Mouse (Mus musculus): ENCODE results near the gene Tedc1.
A peak's percentile ranks its signal among the peaks of the same experiment; 100 is the strongest.

Tedc1 gene

GRCm38 (mm10) chr12:113155887-113156539, at the start of gene Tedc1:
Gene Tedc1 (plus strand): TSS chr12:113156421.
- DNase-seq = peak; percentile 99 to 100

GRCm38 (mm10) chr12:113107431-113108124, 48.6 kb upstream of the Tedc1 start:
- DNase-seq = no peak

GRCm38 (mm10) chr12:113108528-113109283, 47.5 kb upstream of the Tedc1 start:
- DNase-seq = peak in 1 of 2 experiments; percentile 40

- no peak for DNase-seq
Observed at GRCm38 (mm10) chr12:113109801-113110200, 46.4 kb upstream of the Tedc1 start.

- DNase-seq = no peak
Observed at GRCm38 (mm10) chr12:113114141-113114540, 42.1 kb upstream of the Tedc1 start.

GRCm38 (mm10) chr12:113114856-113115538, 41.2 kb upstream of the Tedc1 start:
- no peak for DNase-seq

- peak; percentile 88 to 91 for DNase-seq
Observed at GRCm38 (mm10) chr12:113119516-113120410, 36.5 kb upstream of the Tedc1 start.

GRCm38 (mm10) chr12:113124726-113125125, 31.5 kb upstream of the Tedc1 start:
- no peak for DNase-seq

- DNase-seq = no peak
Observed at GRCm38 (mm10) chr12:113130732-113131131, 25.5 kb upstream of the Tedc1 start.

GRCm38 (mm10) chr12:113131601-113132000, 24.6 kb upstream of the Tedc1 start:
- no peak for DNase-seq

GRCm38 (mm10) chr12:113132567-113132966, 23.7 kb upstream of the Tedc1 start:
- peak in 1 of 2 experiments; percentile 42 for DNase-seq

- DNase-seq = no peak
Observed at GRCm38 (mm10) chr12:113133260-113133659, 23.0 kb upstream of the Tedc1 start.

- DNase-seq = no peak
Observed at GRCm38 (mm10) chr12:113133861-113134403, 22.3 kb upstream of the Tedc1 start.

- DNase-seq = no peak
Observed at GRCm38 (mm10) chr12:113134502-113134901, 21.7 kb upstream of the Tedc1 start.

- DNase-seq = no peak
Observed at GRCm38 (mm10) chr12:113135401-113135800, 20.8 kb upstream of the Tedc1 start.

GRCm38 (mm10) chr12:113136492-113137020, 19.7 kb upstream of the Tedc1 start:
- DNase-seq = no peak

GRCm38 (mm10) chr12:113137260-113138213, 18.7 kb upstream of the Tedc1 start:
- DNase-seq = no peak

- no peak for DNase-seq
Observed at GRCm38 (mm10) chr12:113138291-113138690, 17.9 kb upstream of the Tedc1 start.

- peak in 1 of 2 experiments; percentile 31 for DNase-seq
Observed at GRCm38 (mm10) chr12:113138901-113139864, 17.0 kb upstream of the Tedc1 start.
